Mouse (Mus musculus) E14TG2a.4 (cell line): ENCODE results near the gene Fbxl8.

Source experiments
- H3K27me3 ChIP-seq: 2 replicates; pipeline ENCODE4 v1.6.1; 2014; ENCODE audit warnings: low read length, control low read depth; ENCODE audit not compliant: insufficient read depth
- H3K36me3 ChIP-seq: 2 replicates; pipeline ENCODE4 v1.6.1; 2014; ENCODE audit warnings: low read length, control low read depth; ENCODE audit not compliant: insufficient read depth
- H3K4me1 ChIP-seq: replicated peaks from 2 replicates; pipeline ENCODE4 v1.6.1; 2014; ENCODE audit warnings: low read depth, low read length, control low read depth
- H3K4me3 ChIP-seq: replicated peaks from 2 replicates; pipeline ENCODE4 v1.5.1; 2014; ENCODE audit warnings: mild to moderate bottlenecking, low read length
- H3K9me3 ChIP-seq: 2 replicates; pipeline ENCODE4 v1.6.1; 2014; ENCODE audit warnings: low read length, control low read depth
- CTCF ChIP-seq: conservative IDR thresholded peaks from 2 replicates; pipeline ENCODE4 v1.5.1; 2014; ENCODE audit warnings: low read length
- NANOG ChIP-seq: IDR thresholded peaks from 2 replicates; pipeline ENCODE4 v1.6.1; 2014; ENCODE audit warnings: borderline replicate concordance, low read length, mixed read lengths
- POU5F1 ChIP-seq: IDR thresholded peaks from 2 replicates; pipeline ENCODE4 v1.6.1; 2014; ENCODE audit warnings: low read length, borderline replicate concordance

Gene Fbxl8

GRCm38 (mm10) chr8:105265128-105265527 is 680 bp downstream of the Fbxl8 start:
- no peaks in the 10 kb centered on the region for H3K36me3 ChIP-seq
- H3K27me3 ChIP-seq = peaks cover 92% of the 10 kb centered on the region
- 0 out of 2 replicates have a peak, but pooled peaks cover 3% of the 10 kb centered on the region for H3K9me3 ChIP-seq
- H3K4me1 ChIP-seq = peaks cover 80% of the 10 kb centered on the region
- TF ChIP-seq CTCF (no peak), POU5F1 (no peak), NANOG (no peak)
- peak overlapping the region; percentile 81 for H3K4me3 ChIP-seq

- peaks cover 80% of the 10 kb centered on the region for H3K4me1 ChIP-seq
- H3K4me3 ChIP-seq = 0 out of 2 replicates have a peak overlapping the region, but pooled peaks have one; percentile 10
- TF ChIP-seq CTCF (no peak), POU5F1 (no peak), NANOG (no peak)
- H3K36me3 ChIP-seq = no peaks in the 10 kb centered on the region
- H3K9me3 ChIP-seq = no peaks in the 10 kb centered on the region
- peaks cover 94% of the 10 kb centered on the region for H3K27me3 ChIP-seq
These were observed 2.3 kb downstream of the Fbxl8 start for GRCm38 (mm10) chr8:105266775-105267174.

GRCm38 (mm10) chr8:105268342-105269074 is 4.1 kb downstream of the Fbxl8 start:
- H3K4me3 ChIP-seq = peak overlapping the region; percentile 78
- H3K36me3 ChIP-seq = no peaks in the 10 kb centered on the region
- TF ChIP-seq CTCF = no peak
- no peak for TF ChIP-seq POU5F1
- no peak for TF ChIP-seq NANOG
- peaks cover 96% of the 10 kb centered on the region for H3K27me3 ChIP-seq
- peaks cover 70% of the 10 kb centered on the region for H3K4me1 ChIP-seq
- H3K9me3 ChIP-seq = no peaks in the 10 kb centered on the region

DNA sequence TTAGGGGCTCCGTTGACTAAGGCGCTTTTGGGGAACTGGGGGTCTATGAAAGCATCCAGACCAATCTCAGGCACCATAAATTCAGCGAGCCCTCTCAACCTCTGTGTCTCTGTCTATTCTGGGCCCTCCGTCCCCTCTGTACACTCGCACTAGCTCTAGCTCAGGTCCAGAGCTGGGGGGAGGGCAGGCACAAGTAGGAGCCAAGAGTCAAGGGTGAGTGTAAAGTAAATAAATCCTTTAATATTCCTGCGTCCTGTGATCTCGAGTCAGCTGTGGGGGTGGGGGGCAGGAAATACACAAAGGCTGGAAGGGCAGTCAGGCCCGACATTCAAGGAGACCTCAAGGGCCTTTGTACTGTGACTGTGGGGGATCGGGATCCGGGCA is 4.6 kb downstream of the Fbxl8 start:
- TF ChIP-seq POU5F1 = no peak
- TF ChIP-seq NANOG = no peak
- TF ChIP-seq CTCF = no peak
- Histone ChIP-seq H3K4me1 (peaks cover 65% of the 10 kb centered on the region), H3K9me3 (no peaks in the 10 kb centered on the region), H3K27me3 (peaks cover 97% of the 10 kb centered on the region), H3K4me3 (peak overlapping the region; percentile 78), H3K36me3 (no peaks in the 10 kb centered on the region)

GRCm38 (mm10) chr8:105269461-105269947 is 5.1 kb downstream of the Fbxl8 start, which contains the start of gene Hsf4:
Gene Hsf4 (plus strand): TSS chr8:105269801.
- H3K4me3 ChIP-seq = peak within 1 kb of the TSS; percentile 78
- no peaks in the 10 kb centered on the region for H3K36me3 ChIP-seq
- H3K4me1 ChIP-seq = peaks cover 64% of the 10 kb centered on the region
- H3K9me3 ChIP-seq = no peaks in the 10 kb centered on the region
- H3K27me3 ChIP-seq = peaks cover 97% of the 10 kb centered on the region
- TF ChIP-seq CTCF = no peak
- no peak for TF ChIP-seq POU5F1
- no peak for TF ChIP-seq NANOG

DNA sequence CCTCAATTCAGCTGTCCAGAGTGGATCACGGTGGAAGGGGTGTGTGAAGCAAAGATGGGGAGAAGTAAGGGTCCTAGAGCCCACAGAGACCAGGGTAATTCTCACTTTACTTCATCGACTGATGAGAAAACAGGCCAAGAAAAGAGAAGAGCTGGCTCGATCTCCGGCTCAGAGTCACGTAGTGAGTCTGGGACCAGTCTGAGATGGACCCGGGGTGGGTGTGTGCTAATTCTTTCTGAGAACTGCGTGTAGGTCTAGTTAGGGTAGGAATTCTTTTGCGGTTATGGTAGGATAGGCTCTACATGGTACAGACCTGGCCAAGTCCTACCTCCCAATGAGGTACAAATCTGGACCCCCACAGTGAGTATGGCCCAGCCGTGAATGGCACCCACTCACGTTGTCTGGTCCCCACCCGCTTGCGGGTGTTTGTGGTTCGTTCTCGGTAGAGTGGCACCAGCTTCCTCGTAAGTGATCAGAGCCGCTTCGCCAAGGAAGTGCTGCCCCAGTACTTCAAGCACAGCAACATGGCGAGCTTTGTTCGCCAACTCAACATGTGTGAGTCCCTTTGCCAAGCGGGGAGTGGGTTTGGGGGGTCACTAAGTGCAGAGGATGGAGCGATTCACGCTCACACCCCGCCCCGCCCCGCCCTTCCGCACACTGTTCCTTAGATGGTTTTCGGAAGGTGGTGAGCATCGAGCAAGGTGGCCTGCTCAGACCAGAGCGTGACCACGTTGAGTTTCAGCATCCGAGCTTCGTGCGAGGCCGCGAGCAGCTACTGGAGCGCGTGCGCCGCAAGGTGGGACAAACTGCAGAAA is 5.9 kb downstream of the Fbxl8 start:
- Histone ChIP-seq H3K4me3 (peak overlapping the region; percentile 78), H3K27me3 (peaks cover 97% of the 10 kb centered on the region), H3K9me3 (no peaks in the 10 kb centered on the region), H3K4me1 (peaks cover 64% of the 10 kb centered on the region), H3K36me3 (no peaks in the 10 kb centered on the region)
- TF ChIP-seq POU5F1 = no peak
- no peak for TF ChIP-seq CTCF
- no peak for TF ChIP-seq NANOG

DNA sequence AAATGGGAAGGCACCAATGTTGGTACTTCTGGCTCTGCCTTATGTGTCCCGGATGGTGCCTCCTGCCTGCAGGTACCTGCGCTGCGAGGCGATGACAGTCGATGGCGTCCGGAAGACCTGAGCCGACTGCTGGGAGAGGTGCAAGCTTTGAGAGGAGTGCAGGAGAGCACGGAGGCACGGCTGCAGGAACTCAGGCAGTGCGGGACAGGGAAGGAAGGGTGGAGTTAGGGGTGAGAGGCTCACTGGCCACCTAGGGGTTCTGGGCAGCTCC is 6.4 kb downstream of the Fbxl8 start:
- TF ChIP-seq NANOG = no peak
- no peak for TF ChIP-seq POU5F1
- TF ChIP-seq CTCF = no peak
- peaks cover 98% of the 10 kb centered on the region for H3K27me3 ChIP-seq
- H3K9me3 ChIP-seq = no peaks in the 10 kb centered on the region
- no peaks in the 10 kb centered on the region for H3K36me3 ChIP-seq
- H3K4me3 ChIP-seq = peak overlapping the region; percentile 46
- peaks cover 67% of the 10 kb centered on the region for H3K4me1 ChIP-seq

- H3K4me1 ChIP-seq = peaks cover 57% of the 10 kb centered on the region
- peaks cover 6% of the 10 kb centered on the region; the same call in 1 of the 2 replicates for H3K36me3 ChIP-seq
- no peaks in the 10 kb centered on the region for H3K9me3 ChIP-seq
- H3K4me3 ChIP-seq = no peak overlapping the region
- no peak for TF ChIP-seq POU5F1
- H3K27me3 ChIP-seq = peaks cover 98% of the 10 kb centered on the region
These were observed 10.9 kb downstream of the Fbxl8 start for GRCm38 (mm10) chr8:105275387-105275786.
